Mouse (Mus musculus) testis, postnatal 10 days (tissue): ENCODE measurements around the gene Ralgapa2.

Experiments used
- DNase-seq: peaks from one replicate; pipeline ENCODE4 v3.0.0; 2021; ENCODE audit warnings: low spot score

Ralgapa2 gene

DNA sequence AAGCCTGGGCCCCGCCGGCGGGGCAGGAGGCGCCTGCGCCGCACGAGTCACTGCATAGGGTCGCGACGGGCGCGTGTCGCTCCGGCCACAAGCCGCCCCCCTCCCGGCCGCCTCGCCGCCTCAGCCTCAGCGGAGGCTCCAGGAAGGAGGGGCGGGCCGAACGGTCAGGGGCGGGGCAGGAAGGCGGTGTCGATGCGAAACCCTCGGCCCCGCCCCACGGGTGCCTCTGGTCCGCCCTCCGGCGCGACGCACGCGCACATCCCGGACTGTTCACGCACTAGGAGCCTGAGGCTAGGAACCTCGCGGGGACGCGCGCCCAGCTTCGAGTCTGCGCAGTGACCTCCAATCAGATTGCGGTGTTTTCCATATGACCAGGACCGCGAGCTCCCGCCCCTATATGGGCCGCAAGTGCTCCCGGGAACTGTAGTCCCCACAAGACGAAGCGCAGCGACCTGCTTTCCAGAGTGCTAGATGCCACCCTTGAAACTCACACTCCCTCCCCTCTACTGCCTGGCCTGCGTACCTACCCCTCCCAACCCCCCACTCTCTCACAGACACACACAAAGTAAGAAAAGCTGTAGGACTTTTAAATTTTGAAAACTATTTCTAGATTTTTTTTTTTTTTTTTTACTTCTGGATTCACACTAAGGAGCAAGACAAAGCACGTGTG is at the start of gene Ralgapa2:
Ralgapa2 (minus strand) TSS at position 434 of the 670 bp plus-strand sequence.
- DNase-seq, result peak; percentile 99

DNA sequence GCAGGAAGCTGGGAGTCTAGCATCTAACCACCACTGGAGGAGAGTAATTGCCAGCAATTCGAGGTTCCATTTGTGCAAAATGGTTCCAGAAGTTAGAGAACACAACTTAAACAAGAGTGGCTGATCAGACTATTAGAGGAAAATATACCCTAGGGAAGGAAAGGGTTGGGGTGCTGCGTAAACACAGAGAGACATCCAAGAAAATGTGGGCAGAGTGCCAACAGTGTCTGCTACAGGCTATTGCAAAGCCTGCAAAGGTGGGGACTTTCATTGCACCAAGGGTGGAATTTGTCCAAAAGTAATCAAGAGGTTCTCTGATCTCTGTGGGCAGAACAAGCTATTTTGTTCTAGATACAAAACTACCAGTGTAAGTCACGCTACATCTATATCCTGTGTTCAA is 49.4 kb upstream of the Ralgapa2 start:
- DNase-seq, result no peak

DNA sequence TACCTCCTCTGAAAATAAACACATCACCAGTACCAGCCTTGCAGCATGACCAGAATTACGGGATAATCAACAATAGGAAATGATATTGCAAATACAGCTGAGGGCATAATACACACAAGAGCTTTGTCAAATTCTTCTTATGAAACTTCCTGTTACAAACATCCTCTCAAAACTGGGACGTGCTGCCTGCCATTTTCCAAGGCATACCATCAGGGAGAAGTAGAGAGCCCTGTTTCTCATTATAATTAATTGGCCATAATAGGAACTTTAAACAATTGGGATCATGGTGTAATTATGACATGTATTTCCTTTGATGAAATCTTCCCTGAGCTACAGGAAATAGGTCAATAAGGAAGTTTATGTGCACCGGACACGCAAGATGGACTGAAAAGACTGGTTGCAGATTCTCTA is 48.5 kb upstream of the Ralgapa2 start:
- no peak for DNase-seq

DNA sequence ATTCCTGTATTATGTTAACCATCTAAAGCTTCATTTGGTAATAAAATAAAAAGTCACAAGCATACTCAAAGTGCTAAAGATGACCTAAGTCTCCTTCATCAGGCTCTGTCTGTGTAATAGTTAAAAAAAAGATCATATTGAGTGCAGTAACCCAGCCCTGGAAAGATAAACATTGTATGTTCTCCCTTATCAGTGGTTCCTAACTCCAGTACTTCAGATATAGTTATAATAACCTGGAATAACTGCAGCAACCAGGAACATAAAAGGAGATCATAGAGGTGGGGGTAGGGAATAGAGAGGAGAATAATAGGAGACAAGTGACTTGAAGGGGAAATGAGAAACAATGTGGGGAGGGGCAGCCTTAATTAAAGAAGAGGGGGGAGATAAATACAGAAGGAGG is 44.0 kb upstream of the Ralgapa2 start:
- DNase-seq, result no peak

DNA sequence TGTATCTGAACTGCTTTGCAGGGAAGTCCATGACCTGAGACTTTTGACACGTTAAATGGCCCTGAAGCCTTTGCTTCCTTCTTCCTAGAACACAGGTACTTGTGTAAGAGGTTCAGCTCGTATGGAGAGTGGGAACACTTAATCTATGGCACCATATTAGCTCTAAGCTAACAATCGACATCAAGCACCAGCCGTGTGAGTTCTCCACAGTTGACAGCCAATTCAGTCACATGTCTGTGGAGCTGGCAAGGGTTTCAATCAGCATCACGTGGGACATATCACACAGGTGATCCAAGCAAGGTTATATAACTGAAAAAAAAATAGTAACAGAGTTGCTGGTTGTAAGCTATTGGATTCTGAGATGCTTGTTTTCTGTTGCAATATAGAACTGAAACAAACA is 43.2 kb upstream of the Ralgapa2 start:
- DNase-seq, result no peak

DNA sequence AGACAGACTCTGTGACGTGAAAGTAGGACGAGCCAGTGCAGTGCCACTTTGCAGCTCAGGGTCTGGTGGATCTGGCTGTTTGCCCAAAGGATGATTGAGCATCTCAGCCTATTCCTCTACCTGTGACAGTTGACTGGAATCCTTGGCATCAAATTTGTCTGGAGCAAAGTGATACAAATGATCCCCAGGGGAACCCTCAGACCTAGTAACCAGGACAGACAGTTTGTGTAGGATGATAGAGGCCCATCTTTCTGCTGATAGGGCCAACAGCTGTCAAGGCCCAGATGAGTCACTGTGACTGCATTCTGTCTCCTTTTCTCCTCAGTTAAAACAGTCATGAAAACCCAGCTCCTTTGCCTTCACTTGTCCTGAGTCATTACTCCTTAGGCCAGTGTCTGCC is 41.6 kb upstream of the Ralgapa2 start:
- no peak for DNase-seq

DNA sequence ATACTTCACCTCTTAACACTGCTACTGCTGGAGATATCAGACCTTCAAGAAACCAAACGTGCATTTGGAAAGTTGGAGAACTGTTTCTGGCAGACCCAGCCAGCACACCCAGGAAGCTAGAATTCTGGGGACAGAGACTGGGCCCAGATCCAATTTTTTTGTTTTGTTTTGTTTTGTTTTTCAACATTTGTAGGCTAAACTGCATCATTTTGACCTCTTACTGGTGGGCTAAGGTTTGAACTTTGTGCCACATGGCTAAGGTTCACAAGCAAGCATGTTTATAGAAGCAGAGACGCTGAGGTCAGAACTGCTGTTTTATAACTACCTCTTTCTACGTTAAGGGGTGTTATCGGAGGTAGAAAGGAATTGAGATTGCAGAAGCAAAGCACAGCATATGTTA is 39.7 kb upstream of the Ralgapa2 start:
- DNase-seq, result no peak

DNA sequence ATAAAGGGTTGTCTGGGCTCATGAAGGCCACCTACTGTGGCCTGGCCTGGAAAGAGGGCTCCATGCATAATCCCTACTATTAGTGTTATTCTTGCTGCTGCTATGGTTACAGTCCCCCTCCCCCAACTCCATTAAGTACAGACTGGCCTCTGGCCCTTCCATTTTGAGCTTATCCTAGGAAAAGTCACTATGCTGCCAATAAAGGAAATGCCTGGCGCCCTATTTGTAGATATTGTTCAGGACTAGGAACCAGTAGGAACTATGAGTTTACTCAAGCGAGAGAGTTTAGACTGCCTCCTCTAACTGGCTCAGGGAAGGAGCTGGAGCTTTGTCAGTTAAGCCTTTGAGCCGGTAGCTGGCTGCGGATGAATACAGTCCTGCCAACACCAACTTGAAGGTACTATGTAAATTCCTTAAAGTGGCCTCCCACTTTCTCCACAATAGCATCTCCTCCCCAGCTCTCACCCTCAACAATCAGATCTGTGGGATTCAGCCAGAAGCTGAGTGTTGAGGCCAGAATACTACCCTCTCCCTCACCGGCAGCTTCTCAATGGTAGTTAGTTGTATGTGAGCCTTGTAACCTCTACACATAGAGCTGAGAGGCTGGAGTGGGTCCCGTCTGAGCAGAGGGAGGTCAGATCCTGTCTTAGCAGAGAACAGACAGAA is 37.1 kb upstream of the Ralgapa2 start:
- DNase-seq, result no peak

DNA sequence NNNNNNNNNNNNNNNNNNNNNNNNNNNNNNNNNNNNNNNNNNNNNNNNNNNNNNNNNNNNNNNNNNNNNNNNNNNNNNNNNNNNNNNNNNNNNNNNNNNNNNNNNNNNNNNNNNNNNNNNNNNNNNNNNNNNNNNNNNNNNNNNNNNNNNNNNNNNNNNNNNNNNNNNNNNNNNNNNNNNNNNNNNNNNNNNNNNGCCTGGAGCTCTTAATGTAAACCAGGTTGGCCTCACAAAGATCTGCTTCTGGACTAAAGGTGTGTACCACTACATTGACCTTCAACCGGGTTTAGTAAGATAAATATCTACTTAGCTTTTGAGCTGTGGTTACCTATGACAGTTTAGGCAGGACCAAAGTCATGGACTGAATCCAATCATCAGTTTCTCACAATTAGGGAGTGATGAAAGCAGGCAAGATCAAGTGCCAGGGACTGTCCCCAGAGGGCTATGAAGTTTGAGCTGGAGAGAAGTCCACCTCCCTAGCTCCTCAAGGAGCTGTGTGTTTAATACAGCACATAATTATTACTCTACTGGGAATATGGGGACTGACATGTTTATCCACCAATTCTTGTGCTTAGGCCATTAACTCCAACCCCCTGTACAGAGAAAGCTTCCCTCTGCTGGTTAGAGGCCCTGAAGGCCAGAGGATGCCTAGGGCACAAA is 32.1 kb upstream of the Ralgapa2 start:
- no peak for DNase-seq

DNA sequence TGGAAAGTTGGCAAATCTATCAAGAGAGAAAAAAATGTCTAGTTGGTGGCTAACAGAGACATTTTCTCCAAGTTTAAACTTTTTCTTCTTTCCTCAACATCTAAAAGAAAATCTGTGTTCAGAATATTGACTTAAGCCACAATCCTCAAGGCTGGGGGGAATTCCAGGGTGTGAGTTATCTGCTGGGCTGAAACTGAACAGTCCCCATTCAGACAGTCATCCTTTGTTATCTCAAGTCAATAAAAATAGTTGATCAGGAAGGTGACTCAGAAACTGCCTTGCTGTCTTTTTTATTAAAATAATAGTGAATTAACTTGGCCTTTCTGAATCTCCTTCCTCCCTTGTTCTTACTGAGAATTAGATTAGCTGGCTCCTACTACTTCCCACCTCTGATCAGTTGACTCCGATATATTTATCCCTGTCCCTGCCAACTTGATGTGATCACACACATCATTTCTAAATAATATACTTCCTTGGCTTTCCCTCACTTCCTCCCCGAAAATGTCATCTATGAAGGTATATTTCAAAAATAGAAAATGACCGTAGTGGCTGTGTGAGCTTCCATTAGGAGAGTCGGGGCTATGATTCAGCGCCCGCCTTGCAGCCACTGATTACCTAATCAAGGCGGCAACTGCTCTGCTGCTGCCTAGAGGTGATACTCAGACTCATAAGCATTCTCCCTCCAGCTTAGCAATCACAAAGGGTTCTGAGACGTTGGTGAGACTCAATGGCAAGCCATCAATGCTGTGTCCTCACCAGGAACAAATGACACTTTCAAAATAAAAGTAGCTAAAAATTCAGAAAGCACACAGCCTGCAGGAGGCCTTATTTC is 21.2 kb upstream of the Ralgapa2 start:
- DNase-seq, result no peak

DNA sequence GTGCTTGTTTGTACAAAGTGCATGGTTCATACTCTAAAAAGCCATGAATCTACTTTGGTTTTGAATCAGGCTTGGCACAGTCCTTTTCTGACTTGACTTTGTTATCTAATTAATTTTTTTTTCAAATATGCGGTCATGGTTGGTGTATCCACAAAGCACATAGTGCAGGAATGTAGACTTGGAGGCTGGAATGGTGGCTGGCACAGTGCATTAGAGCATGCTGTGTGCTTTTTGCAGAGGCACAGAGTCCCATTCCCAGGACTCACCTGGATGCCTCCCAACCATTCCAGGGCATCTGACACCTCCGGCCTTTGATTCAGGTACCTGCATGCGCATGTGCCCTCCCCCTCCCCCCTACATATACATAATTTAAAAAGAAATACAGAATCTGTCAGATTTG is 20.3 kb upstream of the Ralgapa2 start:
- DNase-seq, result no peak

DNA sequence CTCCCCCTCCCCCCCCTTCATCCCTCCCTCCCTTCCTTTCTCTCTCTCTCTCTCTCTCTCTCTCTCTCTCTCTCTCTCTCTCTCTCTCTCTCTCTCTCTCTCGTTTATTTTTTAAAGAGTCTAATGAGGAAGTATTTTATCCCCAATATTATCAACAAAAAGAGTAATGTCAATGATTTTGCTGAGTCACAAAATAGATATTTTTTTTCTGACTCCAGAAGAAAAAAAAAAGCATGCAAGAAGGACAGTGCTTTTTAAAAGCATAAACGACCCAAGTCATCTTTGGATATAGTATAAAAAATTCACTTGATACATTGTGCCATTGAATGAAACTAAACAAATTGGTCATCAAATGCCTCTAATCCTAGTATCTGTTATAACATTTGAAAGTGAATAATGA is 13.3 kb upstream of the Ralgapa2 start:
- DNase-seq, result no peak

DNA sequence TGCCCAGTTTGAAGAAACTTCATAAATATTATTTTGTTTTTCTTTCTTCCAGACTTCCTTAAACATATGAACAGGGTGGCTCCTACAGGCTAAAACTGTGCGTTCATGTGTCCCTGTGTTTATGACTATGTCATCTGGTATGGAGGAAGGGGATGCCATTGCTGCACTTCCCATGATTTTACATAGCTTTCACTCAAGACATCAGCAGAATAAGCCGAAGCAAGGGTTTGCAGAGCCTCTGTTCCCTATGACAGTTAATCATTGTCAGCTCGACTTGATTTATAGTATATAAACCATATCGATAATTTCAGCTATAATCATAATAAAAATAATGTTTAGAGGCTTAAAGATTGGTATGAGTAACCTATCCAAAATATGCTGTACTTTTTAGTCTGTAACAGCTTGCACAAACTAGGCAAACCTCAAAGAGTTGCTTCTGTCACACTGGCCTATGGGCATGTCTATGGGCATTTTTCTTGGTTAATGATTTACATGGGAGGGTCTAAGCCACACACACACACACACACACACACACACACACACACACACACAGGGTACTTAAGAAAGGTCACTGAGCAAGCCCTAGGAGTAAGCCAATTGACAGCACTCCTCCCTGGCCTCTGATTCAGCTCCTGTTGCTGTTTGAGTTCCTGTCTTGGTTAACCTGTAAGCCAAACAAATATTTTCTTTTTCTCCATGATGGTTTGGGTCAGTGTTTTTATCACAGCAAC is 12.7 kb upstream of the Ralgapa2 start:
- DNase-seq, result no peak

DNA sequence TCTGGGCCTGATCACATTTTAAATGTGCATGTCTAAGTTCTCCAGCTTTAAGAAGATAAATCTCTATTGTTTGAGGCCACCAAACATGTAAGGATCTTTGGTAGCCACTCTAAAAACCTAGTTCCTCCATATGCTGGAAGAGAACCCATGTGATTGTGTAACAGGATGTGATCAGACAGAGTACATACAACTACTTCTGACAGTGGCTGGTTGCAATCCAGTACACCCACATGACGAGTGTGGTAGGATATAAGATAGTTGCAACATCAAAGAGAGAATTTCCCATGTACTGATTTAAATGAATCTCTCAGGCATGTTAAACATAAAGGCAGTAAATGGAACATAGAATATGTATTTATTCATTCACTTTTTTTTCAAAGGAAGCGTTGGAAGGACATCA is 4.8 kb upstream of the Ralgapa2 start:
- no peak for DNase-seq

DNA sequence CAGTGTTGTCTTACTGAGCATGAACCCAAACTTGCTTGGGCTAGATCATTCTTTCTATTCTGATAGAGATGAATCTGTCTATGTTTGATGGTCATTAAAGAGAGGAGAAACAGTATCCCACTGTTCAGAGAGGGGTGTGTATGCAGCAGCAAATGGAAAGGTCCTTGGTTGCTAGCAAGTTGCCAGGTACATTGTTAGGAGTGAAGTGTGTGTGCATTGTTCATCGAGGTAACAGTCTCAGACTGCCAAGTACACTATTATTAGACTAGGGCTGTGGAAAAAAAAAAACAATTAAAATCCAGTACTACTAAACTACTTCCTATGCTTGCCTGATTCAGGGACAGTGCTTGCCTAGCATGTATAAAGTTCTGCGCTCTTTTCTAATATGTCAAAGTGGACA is 2.9 kb upstream of the Ralgapa2 start:
- DNase-seq, result no peak

DNA sequence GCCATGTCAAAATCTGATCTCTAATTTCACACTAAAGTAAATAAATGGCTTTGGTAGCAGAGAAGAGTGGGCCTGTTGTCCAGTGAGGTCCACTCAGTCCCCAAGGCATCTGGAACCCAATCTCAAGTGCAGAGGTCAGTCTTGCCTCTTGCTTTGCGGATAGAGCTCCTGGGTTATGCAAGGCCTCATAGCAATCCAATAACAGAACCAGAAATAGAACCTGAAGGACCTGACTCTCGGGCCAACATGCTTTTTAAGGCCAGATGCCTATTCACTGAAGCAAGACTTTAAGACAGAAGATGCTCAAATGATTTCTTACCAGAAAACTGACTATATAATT is 407 bp upstream of the Ralgapa2 start:
- no peak for DNase-seq

DNA sequence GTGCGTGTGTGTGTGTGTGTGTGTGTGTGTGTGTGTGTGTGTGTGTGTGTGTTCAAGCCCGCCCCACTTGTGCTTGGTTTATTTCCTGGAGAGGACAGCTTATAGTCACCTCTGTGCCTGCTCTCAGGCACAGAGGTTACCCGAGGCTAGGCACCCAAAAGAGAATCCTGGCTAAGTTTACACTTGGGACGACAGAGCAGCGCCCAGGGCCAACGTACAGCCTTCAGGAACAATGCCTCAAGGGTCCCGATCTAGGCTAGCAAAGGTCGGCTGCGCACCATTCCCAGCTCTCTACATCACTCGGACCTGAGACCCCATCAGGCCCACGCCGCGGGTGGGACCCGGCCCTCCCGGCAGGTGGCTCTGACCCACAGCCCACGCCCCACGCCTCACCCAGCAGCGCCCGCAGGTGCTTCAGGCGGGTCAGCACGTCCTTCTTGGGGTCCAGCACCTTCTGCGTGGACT is 711 bp downstream of the Ralgapa2 start:
- DNase-seq, result peak; percentile 42

DNA sequence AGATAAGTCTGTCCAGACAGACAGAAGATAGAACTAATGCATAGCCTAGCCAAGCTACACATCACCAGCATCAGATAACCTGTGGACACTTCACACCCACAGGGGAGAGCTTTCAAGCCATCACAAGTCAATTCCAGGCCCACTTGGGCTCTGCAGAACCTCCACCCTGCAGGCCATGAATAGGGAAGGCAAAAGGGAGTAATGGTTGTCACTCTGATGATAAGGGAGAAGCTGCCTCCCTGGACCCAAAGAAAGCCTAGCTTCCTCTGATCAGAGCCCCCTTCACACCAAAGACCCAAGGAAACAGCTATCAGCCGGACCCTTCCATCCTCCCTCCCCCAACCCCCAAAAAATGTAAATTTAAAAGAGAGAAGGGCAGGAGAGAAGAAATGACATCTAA is 1.4 kb downstream of the Ralgapa2 start:
- no peak for DNase-seq

DNA sequence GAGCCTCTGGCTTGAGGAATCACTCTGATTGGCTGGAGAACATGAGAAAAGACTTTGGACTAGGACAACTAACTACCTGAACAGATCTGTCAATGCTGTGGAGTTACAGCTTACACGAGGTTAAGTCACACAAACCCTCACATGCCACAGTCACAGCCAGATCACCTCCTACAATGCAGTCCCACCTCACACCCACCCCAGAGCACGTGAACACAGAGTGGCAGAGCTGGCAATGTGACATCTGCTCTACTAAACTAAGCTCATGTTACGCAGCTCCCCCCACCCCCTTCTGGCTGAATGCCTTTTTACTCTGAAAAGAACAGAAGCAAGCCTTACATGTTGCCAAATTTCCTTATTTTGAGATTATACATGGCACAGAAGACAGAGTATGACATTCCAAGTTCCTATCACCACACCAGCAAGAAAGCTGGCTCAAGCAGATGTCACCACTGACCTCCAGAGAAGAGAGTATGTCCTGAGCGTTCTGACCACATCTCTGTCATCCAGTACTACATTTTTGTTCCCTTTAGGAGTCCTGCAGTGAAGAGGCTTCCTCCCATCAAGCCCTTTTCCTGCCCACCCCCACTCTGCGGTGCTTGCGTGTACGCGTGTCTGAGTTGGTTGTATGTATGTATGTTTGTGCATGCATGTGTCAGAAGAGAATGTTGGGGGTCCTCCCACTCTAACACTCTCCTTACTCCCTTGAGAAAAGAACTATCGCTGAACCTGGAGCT is 9.4 kb downstream of the Ralgapa2 start:
- peak; percentile 64 for DNase-seq

DNA sequence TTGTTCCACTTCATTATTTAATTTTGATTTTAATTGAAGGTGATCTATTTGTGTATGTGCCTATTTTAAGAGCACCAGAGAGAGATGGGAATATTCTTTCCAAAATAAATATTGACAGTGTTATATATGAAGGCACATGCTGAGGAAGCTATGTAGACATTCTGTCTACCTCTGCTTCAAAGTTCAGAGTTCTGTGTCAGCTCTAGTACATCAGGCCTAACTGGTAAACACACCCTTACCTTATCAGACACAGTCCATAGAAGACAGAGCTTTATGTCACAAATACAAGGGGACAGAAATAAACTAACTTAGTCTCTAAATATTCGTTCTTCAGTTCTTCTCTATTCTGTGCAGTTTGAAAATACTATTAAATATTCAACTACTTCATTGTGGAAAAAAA is 12.1 kb downstream of the Ralgapa2 start:
- DNase-seq, result no peak

DNA sequence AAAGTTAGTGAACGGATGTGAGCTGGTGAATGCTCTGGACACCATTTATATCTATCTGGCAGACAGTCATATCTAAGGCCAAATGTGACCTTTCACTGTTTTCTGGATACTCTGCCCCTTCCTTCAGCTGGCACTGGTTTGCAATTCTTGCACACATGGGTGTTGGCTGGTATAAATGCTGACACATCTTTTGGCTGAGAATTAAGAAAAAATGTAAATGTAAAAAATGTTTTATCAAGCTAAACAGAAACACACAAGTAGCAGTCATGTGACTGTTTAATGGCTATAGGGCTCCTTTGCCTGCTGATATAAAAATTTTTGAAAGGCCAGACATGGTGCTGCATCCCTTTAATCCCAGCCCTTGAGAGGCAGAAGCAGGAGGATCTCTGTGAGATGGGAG is 13.0 kb downstream of the Ralgapa2 start:
- no peak for DNase-seq
